Mouse (Mus musculus) embryonic stem cell, embryonic (primary cell): Measurements from ENCODE around the gene Kras.

Experiments
- CTCF ChIA-PET, 4 experiments: fragments of 300-600 bp in 2 of 4; fragments of 350-600 bp in 2 of 4; sonication (Branson Sonifier 250); formaldehyde crosslinking; loops; one replicate each; lab custom pipeline; 2022; ENCODE audit warnings: inconsistent platforms in 2 of 4; lab: Charles Lee
- POLR2A ChIA-PET, 4 experiments: fragments of 300-600 bp in 2 of 4; fragments of 350-600 bp in 2 of 4; sonication (Branson Sonifier 250); formaldehyde crosslinking; loops; one replicate each; lab custom pipeline; 2022; ENCODE audit warnings: antibody characterized with exemption in 4 of 4, inconsistent platforms in 1 of 4; lab: Charles Lee

Kras gene

GRCm38 (mm10) chr6:145176474-145176873 is 73.6 kb downstream of the Kras start:
- CTCF ChIA-PET: interaction anchor here (0.6 to 3.7 kb wide), 13 partner anchors 11 to 522 kb away, joined by 3 to 23 read pairs (median 4); no protein-coding TSS in a partner anchor
- POLR2A ChIA-PET: interaction anchor here (0.6 to 5.6 kb wide), 66 partner anchors 9 to 259 kb away, joined by 3 to 49 read pairs (median 6); partner anchors contain the start of genes Bcat1 (in 3 of the 4), Casc1 (in 3 of the 4) and Etfrf1 (in 3 of the 4)

DNA sequence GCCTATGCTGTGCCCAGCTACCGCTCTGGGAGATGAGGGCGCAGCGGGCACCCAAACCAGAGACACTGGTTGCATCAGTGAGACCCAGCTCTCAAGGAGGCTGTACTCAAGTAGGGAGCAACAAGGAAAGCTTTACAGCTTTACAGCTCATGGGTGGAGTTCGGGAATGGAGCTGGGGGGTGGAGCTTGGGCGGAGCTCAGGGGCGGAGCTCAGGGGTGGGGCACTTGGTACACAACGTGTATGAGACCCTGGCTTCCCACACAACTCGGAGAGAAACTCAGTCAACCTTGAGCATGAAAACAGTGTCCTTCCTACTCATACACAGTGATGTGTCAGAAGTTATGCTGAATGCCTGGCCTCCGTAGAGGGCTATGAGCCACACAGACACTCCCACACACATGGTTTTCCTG is 74.5 kb downstream of the Kras start:
- CTCF ChIA-PET: interaction anchor here (0.5 to 1.8 kb wide), 9 partner anchors 12 to 680 kb away, joined by 3 to 11 read pairs (median 4); no protein-coding TSS in a partner anchor
- POLR2A ChIA-PET: interaction anchor here (0.6 to 5.6 kb wide), 81 partner anchors 8 to 300 kb away, joined by 3 to 49 read pairs (median 6); partner anchors contain the start of genes Bcat1 (in 3 of the 4), Casc1 (in 3 of the 4) and Etfrf1 (in 3 of the 4)

- ChIA-PET POLR2A (interaction anchor here in 3 of 4 experiments (0.6 to 5.6 kb wide), 54 partner anchors 8 to 1729 kb away, joined by 3 to 49 read pairs (median 6); partner anchors contain the start of genes Bcat1 (in 3 of the 3), Casc1 (in 3 of the 3) and Etfrf1 (in 3 of the 3)), CTCF (interaction anchor here (0.5 to 1.8 kb wide), 5 partner anchors 13 to 174 kb away, joined by 3 to 7 read pairs (median 4); no protein-coding TSS in a partner anchor)
These were observed 76.3 kb downstream of the Kras start for GRCm38 (mm10) chr6:145173781-145174191.

DNA sequence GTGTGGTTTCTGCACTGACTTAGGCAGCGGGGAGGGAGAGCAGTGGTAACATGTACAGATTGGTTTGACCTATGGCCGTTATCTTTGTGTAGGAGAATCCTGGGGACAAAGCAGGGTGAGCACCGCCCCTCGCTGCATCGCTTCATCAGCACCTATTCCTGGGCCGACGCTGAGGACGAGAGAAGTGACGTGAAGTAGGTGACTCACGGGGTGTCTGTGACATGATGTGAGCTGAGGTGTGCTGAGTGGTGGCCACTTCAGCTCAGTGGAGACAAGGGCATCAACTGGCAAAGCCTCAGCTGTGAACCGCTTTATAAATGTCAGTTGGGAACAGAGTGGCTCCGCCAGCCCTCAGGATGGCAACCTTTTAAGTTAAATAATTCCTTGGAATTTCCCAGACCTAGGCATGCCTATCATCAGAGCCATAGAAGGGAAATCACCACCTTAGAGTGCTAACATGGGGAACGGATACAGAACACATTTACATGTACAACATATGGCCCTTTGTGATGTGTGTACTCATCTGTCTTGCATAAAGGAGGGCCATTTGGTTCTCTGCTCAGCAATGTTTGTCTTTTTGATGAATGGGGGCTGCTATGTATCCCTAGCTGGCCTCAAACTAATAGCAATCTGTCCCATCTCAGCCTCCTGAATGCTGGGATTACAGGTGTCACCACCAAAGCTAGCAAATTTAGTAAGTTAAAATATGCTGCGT is 78.0 kb downstream of the Kras start:
- POLR2A ChIA-PET: interaction anchor here in 2 of 4 experiments (1.0 to 5.6 kb wide), 7 partner anchors 12 to 175 kb away, joined by 3 to 35 read pairs (median 4); no protein-coding TSS in a partner anchor
- CTCF ChIA-PET: interaction anchor here in 1 of 4 experiments (0.5 kb wide), 1 partner anchor 187 kb away, joined by 5 read pairs; no protein-coding TSS in a partner anchor
